Mouse (Mus musculus) fibroblast of lung, adult 2 months (primary cell): ENCODE measurements at regions not wholly inside any gene's neighbourhood (a gene's known extent, or its start where the extent isn't known, plus 50 kb on each side); places are given as distances from the start of the nearest gene placed in this dataset.

Source experiments
- DNase-seq: peaks from one replicate; pipeline ENCODE4 v3.0.0-alpha.2; 2011; ENCODE audit warnings: low read depth

- no peak for DNase-seq
Observed at GRCm38 (mm10) chr1:41104869-41105268, 299.5 kb downstream of the Tmem182 start.

GRCm38 (mm10) chr1:41121636-41122175, 316.3 kb downstream of the Tmem182 start:
- no peak for DNase-seq

GRCm38 (mm10) chr1:41131410-41131809, 326.0 kb downstream of the Tmem182 start:
- no peak for DNase-seq

- no peak for DNase-seq
Observed at GRCm38 (mm10) chr1:41133143-41133542, 327.7 kb downstream of the Tmem182 start.

- no peak for DNase-seq
Observed at GRCm38 (mm10) chr1:41133946-41134345, 328.5 kb downstream of the Tmem182 start.

GRCm38 (mm10) chr1:41139725-41140124, 334.3 kb downstream of the Tmem182 start:
- DNase-seq = no peak

- no peak for DNase-seq
Observed at GRCm38 (mm10) chr1:41140542-41140941, 335.1 kb downstream of the Tmem182 start.

- DNase-seq = no peak
Observed at GRCm38 (mm10) chr1:41141992-41142391, 336.6 kb downstream of the Tmem182 start.

GRCm38 (mm10) chr1:41152516-41152915, 347.1 kb downstream of the Tmem182 start:
- no peak for DNase-seq

GRCm38 (mm10) chr1:41153174-41153999, 348.0 kb downstream of the Tmem182 start:
- no peak for DNase-seq

GRCm38 (mm10) chr1:41154198-41154597, 348.8 kb downstream of the Tmem182 start:
- no peak for DNase-seq

- DNase-seq = no peak
Observed at GRCm38 (mm10) chr1:41156946-41157345, 351.5 kb downstream of the Tmem182 start.

- DNase-seq = no peak
Observed at GRCm38 (mm10) chr1:41157651-41158513, 352.5 kb downstream of the Tmem182 start.

GRCm38 (mm10) chr1:41165878-41166786, 360.7 kb downstream of the Tmem182 start:
- DNase-seq = no peak

GRCm38 (mm10) chr1:41166787-41167420, 361.5 kb downstream of the Tmem182 start:
- DNase-seq = no peak

GRCm38 (mm10) chr1:41186991-41187390, 381.6 kb downstream of the Tmem182 start:
- no peak for DNase-seq

- DNase-seq = no peak
Observed at GRCm38 (mm10) chr1:41212876-41213275, 407.5 kb downstream of the Tmem182 start.

- no peak for DNase-seq
Observed at GRCm38 (mm10) chr1:41225851-41226250, 420.4 kb downstream of the Tmem182 start.

GRCm38 (mm10) chr1:41235335-41235734, 429.9 kb downstream of the Tmem182 start:
- DNase-seq = no peak

GRCm38 (mm10) chr1:41243000-41243399, 437.6 kb downstream of the Tmem182 start:
- DNase-seq = no peak

- DNase-seq = no peak
Observed at GRCm38 (mm10) chr1:41244627-41245026, 439.2 kb downstream of the Tmem182 start.
